Mouse (Mus musculus) adrenal gland, postnatal 36 days (tissue): ENCODE results near the gene Stard5. TPM values are rescaled to one million over a fixed set of nuclear protein-coding genes. Genes with fewer than 3 reads are reported as not detected.

Source experiments
- DNase-seq, 2 experiments: peaks; one replicate each; pipeline ENCODE4 v3.0.0; 2021; ENCODE audit warnings: mixed read lengths in 1 of 2
- long read RNA-seq, 2 experiments: library from polyadenylated mRNA; stranded (forward); transcript quantifications; one replicate each; pipeline ENCODE4 v2.0.0; 2021; ENCODE audit warnings: borderline sequencing depth in 2 of 2
- total RNA-seq, 2 experiments: library from RNA; stranded (reverse); gene quantifications; 2 replicates each; pipeline ENCODE4 v1.2.3; 2021

The Stard5 gene
- total RNA-seq, result 10 to 100 TPM; 21.2 to 32.8 TPM
- long read RNA-seq, experiment 1, transcript Stard5-201 (6 exons, 2,483 nt), result major isoform, 18 of 24 reads
- long read RNA-seq, experiment 1, partial matches to known transcripts, result 2 of 24 reads
- long read RNA-seq, experiment 1, other reads (novel, unspliced or antisense), result 4 of 24 reads
- long read RNA-seq, experiment 2, transcript Stard5-201 (6 exons, 2,483 nt), result major isoform, 6 of 8 reads
- long read RNA-seq, experiment 2, partial matches to known transcripts, result 1 of 8 reads
- long read RNA-seq, experiment 2, other reads (novel, unspliced or antisense), result 1 of 8 reads

GRCm38 (mm10) chr7:83631828-83632681 lies at the start of gene Stard5:
Gene Stard5, plus strand, starts transcription at chr7:83631959.
- peak; percentile 95 to 96 for DNase-seq

GRCm38 (mm10) chr7:83584639-83585471 lies 46.9 kb upstream of the Stard5 start, which contains the start of gene Tmc3:
Gene Tmc3, plus strand, starts transcription at chr7:83584927.
- peak in 1 of 2 experiments; percentile 38 for DNase-seq

GRCm38 (mm10) chr7:83594056-83594455 lies 37.7 kb upstream of the Stard5 start:
- no peak for DNase-seq

- DNase-seq, result no peak
Observed at GRCm38 (mm10) chr7:83597063-83597462, 34.7 kb upstream of the Stard5 start.

- DNase-seq, result no peak
Observed at GRCm38 (mm10) chr7:83598997-83599912, 32.5 kb upstream of the Stard5 start.

GRCm38 (mm10) chr7:83599913-83600286 lies 31.9 kb upstream of the Stard5 start:
- peak; percentile 65 to 77 for DNase-seq

GRCm38 (mm10) chr7:83604180-83604944 lies 27.4 kb upstream of the Stard5 start:
- DNase-seq, result no peak

GRCm38 (mm10) chr7:83606796-83607195 lies 25.0 kb upstream of the Stard5 start:
- DNase-seq, result no peak

- no peak for DNase-seq
Observed at GRCm38 (mm10) chr7:83609891-83610290, 21.9 kb upstream of the Stard5 start.

- DNase-seq, result no peak
Observed at GRCm38 (mm10) chr7:83611886-83612285, 19.9 kb upstream of the Stard5 start.

- no peak for DNase-seq
Observed at GRCm38 (mm10) chr7:83615272-83615671, 16.5 kb upstream of the Stard5 start.

GRCm38 (mm10) chr7:83615815-83616214 lies 15.9 kb upstream of the Stard5 start:
- no peak for DNase-seq

GRCm38 (mm10) chr7:83616268-83616667 lies 15.5 kb upstream of the Stard5 start:
- no peak for DNase-seq

GRCm38 (mm10) chr7:83618709-83619108 lies 13.1 kb upstream of the Stard5 start:
- DNase-seq, result no peak

GRCm38 (mm10) chr7:83622582-83622981 lies 9.2 kb upstream of the Stard5 start:
- peak; percentile 53 to 62 for DNase-seq

GRCm38 (mm10) chr7:83624065-83624464 lies 7.7 kb upstream of the Stard5 start:
- DNase-seq, result peak; percentile 70 to 78

- DNase-seq, result no peak
Observed at GRCm38 (mm10) chr7:83626557-83627257, 5.1 kb upstream of the Stard5 start.

GRCm38 (mm10) chr7:83627369-83627768 lies 4.4 kb upstream of the Stard5 start:
- DNase-seq, result no peak

GRCm38 (mm10) chr7:83631073-83631827 lies 509 bp upstream of the Stard5 start:
- no peak for DNase-seq
